Mouse (Mus musculus): Measurements from ENCODE around the gene Vmn2r45. TPM values are rescaled to one million over a fixed set of nuclear protein-coding genes. Genes with fewer than 3 reads are reported as not detected.
"Not testable (repeated sequence)": the region's sequence is repeated elsewhere in the genome, so short reads cannot be mapped to it uniquely, and the experiment has no call there.

Gene Vmn2r45
- not detected in 2 replicates for polyA plus RNA-seq (2012; rRNA removed)
- polyA plus RNA-seq (2014; fragmentation: Nextera tagmentation; extraction: Ambion mirVana), result not detected in 2 replicates

GRCm38 (mm10) chr7:8488975-8489374 is at the start of gene Vmn2r45:
Gene Vmn2r45 (minus strand): TSS chr7:8489075.
- H3K4me1 ChIP-seq (ENCODE audit: control insufficient read depth, insufficient read depth, low read length); H3K27ac ChIP-seq (replicated peaks; ENCODE audit: low read depth, low read length); DNase-seq (ENCODE audit: low spot score); H3K27me3 ChIP-seq (ENCODE audit: control insufficient read depth, insufficient read depth, low read length); H3K9me3 ChIP-seq (ENCODE audit: control insufficient read depth, low read length); H3K4me2 ChIP-seq (replicated peaks; ENCODE audit: low read depth, low read length, severe bottlenecking); H3K36me3 ChIP-seq (ENCODE audit: control insufficient read depth, insufficient read depth, low read length); H3K9ac ChIP-seq (ENCODE audit: low read depth, low read length, severe bottlenecking); H3K4me3 ChIP-seq (replicated peaks; ENCODE audit: low read length); ATAC-seq (ENCODE audit: low FRiP score, low read depth): not testable (repeated sequence)
- 60% methylated on average over 1 of the region's 2 CpGs for WGBS

Other genes starting within 250 kb of the Vmn2r45 start
- not detected in 2 replicates for gene Vmn2r43, start 228.5 kb downstream of the Vmn2r45 start, polyA plus RNA-seq (2012; rRNA removed)
- gene Vmn2r43, start 228.5 kb downstream of the Vmn2r45 start, polyA plus RNA-seq (2014; fragmentation: Nextera tagmentation; extraction: Ambion mirVana), result not detected in 2 replicates
- not detected in 2 replicates for gene Vmn2r44, start 105.7 kb downstream of the Vmn2r45 start, polyA plus RNA-seq (2012; rRNA removed)
- gene Vmn2r44, start 105.7 kb downstream of the Vmn2r45 start, polyA plus RNA-seq (2014; fragmentation: Nextera tagmentation; extraction: Ambion mirVana), result not detected in 2 replicates

Measured in limb, embryonic 14.5 days (tissue).